Mouse (Mus musculus) liver, embryonic 14.5 days (tissue): ENCODE measurements around the gene Gsap. TPM values are rescaled to one million over a fixed set of nuclear protein-coding genes. Genes with fewer than 3 reads are reported as not detected.

Source experiments
- ATAC-seq: fragments of 200-750 bp; cut with Nextera tagmentation; 2 replicates; pipeline ENCODE4 v1.8.0; 2017; ENCODE audit warnings: moderate number of reproducible peaks, mild to moderate bottlenecking, moderate library complexity; ENCODE audit not compliant: insufficient read depth
- DNase-seq, 3 experiments: peaks; one replicate each; pipeline ENCODE4 v3.0.0-alpha.2; 2012 to 2013; ENCODE audit warnings: low read depth in 3 of 3, low spot score in 3 of 3
- H3K27ac ChIP-seq: fragments of 300-500 bp; sonication (generic); 2 replicates; pipeline ENCODE4 v1.5.1; 2014; ENCODE audit warnings: moderate library complexity, mild to moderate bottlenecking, control low read depth, inconsistent platforms
- H3K27me3 ChIP-seq: fragments of 300-500 bp; sonication (generic); 2 replicates; pipeline ENCODE4 v1.6.1; 2014; ENCODE audit warnings: mild to moderate bottlenecking, low read length, moderate library complexity; ENCODE audit not compliant: control insufficient read depth, insufficient read depth
- H3K36me3 ChIP-seq: fragments of 300-500 bp; sonication (generic); replicated peaks from 2 replicates; pipeline ENCODE4 v1.6.1; 2014; ENCODE audit warnings: low read depth; ENCODE audit not compliant: control insufficient read depth, insufficient read depth
- H3K4me1 ChIP-seq, 2 experiments: fragments of 200-500 bp in 1 of 2; fragments of 300-500 bp in 1 of 2; sonication (generic) in 1 of 2; replicated peaks; 2 replicates each; pipeline ENCODE4 v1.6.1; 2012 to 2014; ENCODE audit warnings: antibody characterized with exemption in 1 of 2, inconsistent platforms in 1 of 2, low read length in 1 of 2; ENCODE audit not compliant: control insufficient read depth in 2 of 2, insufficient read depth in 2 of 2
- H3K4me2 ChIP-seq: fragments of 300-500 bp; sonication (generic); 2 replicates; pipeline ENCODE4 v1.6.1; 2014; ENCODE audit warnings: low read depth, mild to moderate bottlenecking, control low read depth, moderate library complexity
- H3K4me3 ChIP-seq, 2 experiments: fragments of 200-500 bp in 1 of 2; fragments of 300-500 bp in 1 of 2; sonication (generic) in 1 of 2; 2 replicates each; pipeline ENCODE4 v1.5.1; 2012 to 2014; ENCODE audit warnings: low read depth in 2 of 2, low read length in 2 of 2, mild to moderate bottlenecking in 2 of 2, control low read depth in 1 of 2, inconsistent platforms in 1 of 2, moderate library complexity in 1 of 2; ENCODE audit not compliant: insufficient read depth in 1 of 2
- H3K9ac ChIP-seq: fragments of 300-500 bp; sonication (generic); replicated peaks from 2 replicates; pipeline ENCODE4 v1.6.1; 2014; ENCODE audit warnings: mild to moderate bottlenecking, control low read depth, moderate library complexity
- H3K9me3 ChIP-seq: fragments of 300-500 bp; sonication (generic); 2 replicates; pipeline ENCODE4 v1.6.1; 2016; ENCODE audit warnings: low read length, mixed read lengths; ENCODE audit not compliant: control insufficient read depth
- CTCF ChIP-seq: IDR thresholded peaks from 2 replicates; pipeline ENCODE4 v1.5.1; 2016; ENCODE audit warnings: antibody characterized with exemption, low read depth, control low read depth
- EP300 ChIP-seq: IDR thresholded peaks from 2 replicates; pipeline ENCODE4 v1.6.1; 2016; ENCODE audit warnings: antibody characterized with exemption, low read depth
- WGBS: fragments of 180-500 bp; shearing (Covaris S2); extraction: QIAGEN DNeasy Blood & Tissue Kit; methylation state at CpG from one replicate; pipeline ENCODE4 v1.1.7; 2014; ENCODE audit not compliant: insufficient replicate concordance; 5-methylcytosine and 5-hydroxymethylcytosine counted together
- polyA plus RNA-seq, 2 experiments: library from polyadenylated mRNA; depleted of rRNA in 1 of 2; stranded (reverse) in 1 of 2; unstranded in 1 of 2; fragments of >200 nt; fragmentation: Nextera tagmentation in 1 of 2; extraction: Ambion mirVana in 1 of 2; gene quantifications; 2 replicates each; pipeline versions ENCODE4 v1.2.1 to v1.2.3; 2012 to 2014

The Gsap gene
- polyA plus RNA-seq, 2 experiments, result 1.3 to 2.1 TPM

DNA sequence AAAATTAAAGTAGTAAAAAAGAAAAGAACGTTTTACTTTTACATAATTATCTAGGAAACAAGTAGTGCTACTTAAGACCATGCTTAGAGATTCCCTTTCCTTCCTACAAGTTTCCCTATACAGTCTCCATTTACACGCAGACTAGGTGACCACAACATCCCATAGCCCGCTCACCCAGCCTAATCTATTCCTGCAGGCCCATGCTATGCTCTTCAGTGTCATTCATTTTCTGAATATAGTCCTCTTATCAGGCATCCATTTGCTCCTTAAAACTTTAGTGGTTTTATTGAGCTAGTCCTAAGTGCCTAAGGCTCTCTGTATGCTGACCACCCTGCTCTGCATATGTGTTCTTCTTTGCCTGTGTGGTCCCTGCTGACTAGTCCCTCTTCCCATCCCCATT is 26.5 kb upstream of the Gsap start:
- Histone ChIP-seq H3K4me2 (no peak overlapping the region), H3K4me1 (peaks cover 4 to 15% of the 10 kb centered on the region in 2 experiments; a peak in 3 of 4 replicates), H3K36me3 (no peaks in the 10 kb centered on the region), H3K27me3 (no peaks in the 10 kb centered on the region), H3K9ac (no peak overlapping the region), H3K9me3 (no peaks in the 10 kb centered on the region), H3K27ac (no peak overlapping the region), H3K4me3 (no peak overlapping the region)
- ATAC-seq, result peak; percentile 56; the same call in 1 of the 2 replicates
- no peak for DNase-seq
- WGBS, result 16% methylated on average over 3 of the region's 3 CpGs
- TF ChIP-seq CTCF (no peak), EP300 (0 out of 2 replicates have a peak, but pooled peaks have one; percentile 25)

DNA sequence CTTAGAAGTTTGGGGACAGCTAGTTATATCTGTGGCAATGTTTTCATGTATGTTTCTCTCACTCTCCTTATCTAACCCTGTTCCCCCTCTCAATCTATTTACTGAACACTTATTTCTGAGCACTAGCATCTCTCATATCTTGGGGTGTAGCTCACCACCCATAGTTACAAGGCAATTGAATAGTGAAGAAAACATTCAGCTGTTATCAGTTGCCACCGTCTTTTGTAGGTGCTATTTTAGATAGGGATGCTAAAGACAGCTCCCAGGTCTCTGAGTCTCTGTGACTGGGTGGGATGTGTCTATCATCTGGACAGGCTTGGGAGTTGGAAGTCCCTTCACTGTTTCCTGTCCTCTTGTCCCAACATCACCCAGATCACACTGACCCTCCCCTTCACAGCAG is 25.3 kb upstream of the Gsap start:
- TF ChIP-seq EP300 (peak; percentile 41), CTCF (no peak)
- H3K27ac ChIP-seq, result no peak overlapping the region
- no peak overlapping the region for H3K4me2 ChIP-seq
- 7% methylated on average over 1 of the region's 1 CpGs for WGBS
- DNase-seq (peak in 1 of 3 experiments; percentile 20), ATAC-seq (peak; percentile 74)
- no peaks in the 10 kb centered on the region for H3K27me3 ChIP-seq
- H3K36me3 ChIP-seq, result no peaks in the 10 kb centered on the region
- H3K4me3 ChIP-seq, result no peak overlapping the region
- H3K9me3 ChIP-seq, result no peaks in the 10 kb centered on the region
- no peak overlapping the region for H3K9ac ChIP-seq
- peaks cover 4 to 15% of the 10 kb centered on the region in 2 experiments; a peak in 3 of 4 replicates for H3K4me1 ChIP-seq

DNA sequence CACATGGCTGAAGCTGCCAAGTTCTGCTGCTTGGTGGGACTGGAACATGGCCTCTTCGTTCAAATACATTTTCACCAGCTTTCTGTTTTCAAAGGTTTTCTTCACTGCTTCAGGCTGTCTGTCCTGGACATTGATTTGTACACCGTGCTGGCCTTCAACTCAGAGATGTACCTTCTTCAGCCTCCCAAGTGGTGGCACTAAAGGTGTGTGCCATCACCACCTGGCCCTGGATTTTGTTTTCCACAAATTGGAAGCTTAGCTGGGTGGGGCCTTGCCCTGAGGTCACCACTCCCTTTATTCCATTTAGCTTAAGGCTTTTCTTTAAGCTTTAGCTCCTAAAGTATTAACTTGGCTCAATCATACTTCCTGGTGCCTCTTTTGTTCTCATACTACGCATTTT is 22.6 kb upstream of the Gsap start:
- DNase-seq (no peak), ATAC-seq (no peak)
- H3K4me2 ChIP-seq, result no peak overlapping the region
- no peaks in the 10 kb centered on the region for H3K9me3 ChIP-seq
- no peak overlapping the region for H3K9ac ChIP-seq
- H3K4me1 ChIP-seq, result peaks cover 4 to 15% of the 10 kb centered on the region in 2 experiments; a peak in 3 of 4 replicates
- H3K27me3 ChIP-seq, result no peaks in the 10 kb centered on the region
- no peaks in the 10 kb centered on the region for H3K36me3 ChIP-seq
- WGBS, result 56% methylated on average over 3 of the region's 3 CpGs
- no peak overlapping the region for H3K27ac ChIP-seq
- no peak overlapping the region for H3K4me3 ChIP-seq
- TF ChIP-seq EP300 (no peak), CTCF (no peak)

DNA sequence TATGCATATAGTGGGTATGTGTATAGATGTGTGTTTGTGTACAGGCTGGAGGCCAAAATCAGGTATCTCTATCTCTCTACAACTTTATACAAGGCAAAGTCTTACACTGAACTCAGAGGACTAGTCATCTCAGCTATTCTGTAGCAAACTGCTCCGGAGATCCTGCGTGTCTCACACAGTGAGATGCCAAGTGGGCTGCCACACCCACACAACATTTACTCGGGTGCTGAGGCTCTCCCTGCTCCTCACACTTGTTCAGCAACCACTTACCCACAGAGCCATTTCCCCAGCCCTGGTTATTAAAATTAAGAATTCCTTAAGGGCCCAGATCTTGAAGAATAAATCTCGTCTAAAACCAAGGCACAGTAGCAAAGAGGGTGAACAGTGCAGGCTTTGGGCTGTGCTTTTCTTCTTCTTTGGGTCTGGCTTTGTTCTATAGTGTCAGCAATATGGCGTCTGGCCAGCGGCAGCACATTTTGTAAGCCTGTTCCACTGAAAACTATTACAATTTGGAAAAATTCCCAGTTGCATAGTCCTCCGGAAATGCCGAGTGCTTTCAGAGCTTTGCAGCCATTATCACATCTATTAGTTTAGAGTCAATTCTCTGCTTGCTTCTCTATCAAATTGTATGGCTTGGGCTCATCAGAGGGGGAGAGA is 17.2 kb upstream of the Gsap start:
- WGBS, result 66% methylated on average over 8 of the region's 8 CpGs
- Histone ChIP-seq H3K9me3 (no peaks in the 10 kb centered on the region), H3K4me3 (no peak overlapping the region), H3K27me3 (no peaks in the 10 kb centered on the region), H3K9ac (no peak overlapping the region), H3K36me3 (no peaks in the 10 kb centered on the region), H3K4me1 (0 out of 4 replicates have a peak, but pooled peaks cover 0 to 3% of the 10 kb centered on the region in 2 experiments), H3K4me2 (no peak overlapping the region), H3K27ac (no peak overlapping the region)
- no peak for DNase-seq
- ATAC-seq, result no peak
- no peak for TF ChIP-seq CTCF
- TF ChIP-seq EP300, result no peak

DNA sequence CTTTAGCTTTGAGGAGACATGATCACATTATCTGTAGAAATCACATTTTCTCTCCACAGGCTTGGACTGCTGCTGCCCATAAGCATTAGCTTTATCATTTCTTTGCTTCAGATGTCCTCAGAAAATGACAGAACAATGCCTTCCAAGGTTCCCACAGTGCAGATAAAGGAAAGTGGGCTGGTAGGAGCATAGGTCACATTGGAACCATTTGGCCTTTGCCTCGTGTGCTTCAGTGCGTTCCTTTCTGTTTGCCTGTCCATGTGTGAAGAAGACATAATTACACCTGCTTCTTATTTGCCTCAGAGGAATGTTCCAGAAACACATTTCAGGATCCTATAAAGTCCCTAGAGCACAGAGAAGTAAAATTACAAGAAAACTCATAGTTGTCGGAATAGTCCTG is 16.7 kb upstream of the Gsap start:
- no peaks in the 10 kb centered on the region for H3K27me3 ChIP-seq
- no peak for TF ChIP-seq CTCF
- no peak for TF ChIP-seq EP300
- H3K4me3 ChIP-seq, result no peak overlapping the region
- no peak overlapping the region for H3K4me2 ChIP-seq
- DNase-seq, result no peak
- H3K9me3 ChIP-seq, result no peaks in the 10 kb centered on the region
- 0 out of 4 replicates have a peak, but pooled peaks cover 0 to 3% of the 10 kb centered on the region in 2 experiments for H3K4me1 ChIP-seq
- WGBS, result 54% methylated on average over 3 of the region's 3 CpGs
- H3K27ac ChIP-seq, result no peak overlapping the region
- no peaks in the 10 kb centered on the region for H3K36me3 ChIP-seq
- no peak for ATAC-seq
- H3K9ac ChIP-seq, result no peak overlapping the region
